Mouse (Mus musculus): ENCODE data around the gene 6430628N08Rik. TPM values are rescaled to one million over a fixed set of nuclear protein-coding genes. Genes with fewer than 3 reads are reported as not detected.

Gene 6430628N08Rik
- polyA plus RNA-seq, 1 experiment from 2014 or later, result 0.23 TPM

GRCm38 (mm10) chr4:115911586-115911985, 21.1 kb downstream of the 6430628N08Rik start:
- peaks cover 14% of the 10 kb centered on the region for H3K27me3 ChIP-seq

DNA sequence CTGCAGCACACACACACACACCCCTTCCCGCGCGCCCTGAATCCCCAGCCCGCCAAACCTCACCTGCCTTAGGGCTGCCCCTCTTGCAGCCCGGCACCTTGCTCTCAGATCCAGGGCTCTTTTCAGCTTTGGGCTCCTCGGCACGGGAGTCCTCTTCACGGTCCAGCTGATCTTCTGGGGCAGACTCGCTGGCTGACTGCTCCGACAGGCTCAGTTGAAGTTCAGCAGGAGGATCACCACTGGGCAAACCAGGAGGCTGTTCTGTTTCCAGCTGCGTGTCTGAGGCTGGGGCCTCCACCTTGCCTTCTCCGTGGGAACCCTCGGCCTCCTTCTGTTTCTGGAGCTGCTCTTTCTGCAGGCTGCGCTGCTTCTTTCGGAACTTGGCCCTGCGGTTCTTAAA, 29.4 kb downstream of the 6430628N08Rik start:
- no peak overlapping the region for H3K9ac ChIP-seq
- peaks cover 11% of the 10 kb centered on the region for H3K27me3 ChIP-seq
- WGBS, result 82% methylated on average over 16 of the region's 16 CpGs
- no peaks in the 10 kb centered on the region for H3K9me3 ChIP-seq (replicated peaks)
- no peak overlapping the region for H3K4me2 ChIP-seq (replicated peaks)
- no peaks in the 10 kb centered on the region for H3K36me3 ChIP-seq
- H3K4me3 ChIP-seq (replicated peaks), result no peak overlapping the region
- no peaks in the 10 kb centered on the region for H3K4me1 ChIP-seq
- no peak for ATAC-seq (ENCODE audit: insufficient number of reproducible peaks, low FRiP score, low TSS enrichment, low read depth)
- H3K27ac ChIP-seq (replicated peaks), result no peak overlapping the region

More at GRCm38 (mm10) chr4:115911586-115911985, 21.1 kb downstream of the 6430628N08Rik start:
- H3K9ac ChIP-seq, result no peak overlapping the region
- ATAC-seq (ENCODE audit: insufficient number of reproducible peaks, low FRiP score, low TSS enrichment, low read depth), result peak; percentile 36; the same call in 1 of the 2 replicates
- H3K4me2 ChIP-seq (replicated peaks), result no peak overlapping the region
- 0 out of 2 replicates have a peak, but pooled peaks cover 5% of the 10 kb centered on the region for H3K4me1 ChIP-seq
- H3K9me3 ChIP-seq (replicated peaks), result no peaks in the 10 kb centered on the region
- 13% methylated on average over 4 of the region's 4 CpGs for WGBS
- H3K36me3 ChIP-seq, result no peaks in the 10 kb centered on the region
- H3K4me3 ChIP-seq (replicated peaks), result no peak overlapping the region
- H3K27ac ChIP-seq (replicated peaks), result no peak overlapping the region

DNA sequence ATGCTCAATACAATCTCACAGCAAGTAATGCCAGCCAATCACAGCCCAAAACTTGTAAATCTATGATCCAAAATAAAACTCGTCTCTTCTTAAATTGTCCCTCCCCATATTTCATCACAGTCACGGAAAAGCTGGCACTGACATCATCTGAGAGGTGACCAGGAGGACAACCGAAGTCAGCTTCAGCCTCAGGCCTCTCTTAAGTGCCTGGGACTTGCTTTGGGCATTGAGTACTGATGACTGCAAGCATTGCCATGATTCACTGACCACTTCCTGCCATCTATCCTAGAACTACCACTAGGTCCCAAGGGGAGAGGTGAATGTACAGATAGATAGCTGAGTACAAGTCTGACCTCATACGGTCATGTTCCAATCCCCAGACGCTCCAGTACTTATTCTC, 32.2 kb downstream of the 6430628N08Rik start:
- H3K4me3 ChIP-seq (replicated peaks), result no peak overlapping the region
- peaks cover 10% of the 10 kb centered on the region for H3K27me3 ChIP-seq
- no peak overlapping the region for H3K27ac ChIP-seq (replicated peaks)
- H3K4me1 ChIP-seq, result no peaks in the 10 kb centered on the region
- H3K9me3 ChIP-seq (replicated peaks), result no peaks in the 10 kb centered on the region
- no peak overlapping the region for H3K4me2 ChIP-seq (replicated peaks)
- no peaks in the 10 kb centered on the region for H3K36me3 ChIP-seq
- no peak overlapping the region for H3K9ac ChIP-seq
- no peak for ATAC-seq (ENCODE audit: insufficient number of reproducible peaks, low FRiP score, low TSS enrichment, low read depth)
- 85% methylated on average over 5 of the region's 5 CpGs for WGBS

GRCm38 (mm10) chr4:115923262-115923880, 32.9 kb downstream of the 6430628N08Rik start:
- WGBS, result 73% methylated on average over 16 of the region's 16 CpGs
- H3K27me3 ChIP-seq, result peaks cover 9% of the 10 kb centered on the region

GRCm38 (mm10) chr4:115927637-115928036, 37.2 kb downstream of the 6430628N08Rik start:
- no peaks in the 10 kb centered on the region for H3K9me3 ChIP-seq (replicated peaks)
- no peaks in the 10 kb centered on the region for H3K4me1 ChIP-seq
- H3K4me2 ChIP-seq (replicated peaks), result no peak overlapping the region
- no peaks in the 10 kb centered on the region for H3K36me3 ChIP-seq
- no peak overlapping the region for H3K9ac ChIP-seq
- no peak for ATAC-seq (ENCODE audit: insufficient number of reproducible peaks, low FRiP score, low TSS enrichment, low read depth)
- no peak overlapping the region for H3K27ac ChIP-seq (replicated peaks)
- 47% methylated on average over 7 of the region's 7 CpGs for WGBS
- no peak overlapping the region for H3K4me3 ChIP-seq (replicated peaks)
- H3K27me3 ChIP-seq, result peaks cover 40% of the 10 kb centered on the region

More at GRCm38 (mm10) chr4:115923262-115923880, 32.9 kb downstream of the 6430628N08Rik start:
- no peak for ATAC-seq (ENCODE audit: insufficient number of reproducible peaks, low FRiP score, low TSS enrichment, low read depth)
- H3K27ac ChIP-seq (replicated peaks), result no peak overlapping the region
- no peak overlapping the region for H3K4me3 ChIP-seq (replicated peaks)
- no peaks in the 10 kb centered on the region for H3K36me3 ChIP-seq
- no peak overlapping the region for H3K4me2 ChIP-seq (replicated peaks)
- H3K9ac ChIP-seq, result no peak overlapping the region
- H3K4me1 ChIP-seq, result no peaks in the 10 kb centered on the region
- no peaks in the 10 kb centered on the region for H3K9me3 ChIP-seq (replicated peaks)

- Histone ChIP-seq H3K36me3 (no peaks in the 10 kb centered on the region), H3K27ac (replicated peaks) (no peak overlapping the region), H3K27me3 (peaks cover 75% of the 10 kb centered on the region), H3K9ac (no peak overlapping the region), H3K9me3 (replicated peaks) (no peaks in the 10 kb centered on the region), H3K4me2 (replicated peaks) (no peak overlapping the region), H3K4me3 (replicated peaks) (no peak overlapping the region), H3K4me1 (peaks cover 9% of the 10 kb centered on the region)
- no peak for ATAC-seq (ENCODE audit: insufficient number of reproducible peaks, low FRiP score, low TSS enrichment, low read depth)
- WGBS, result 63% methylated on average over 13 of the region's 13 CpGs
Observed at GRCm38 (mm10) chr4:115931556-115932088, 41.2 kb downstream of the 6430628N08Rik start.

DNA sequence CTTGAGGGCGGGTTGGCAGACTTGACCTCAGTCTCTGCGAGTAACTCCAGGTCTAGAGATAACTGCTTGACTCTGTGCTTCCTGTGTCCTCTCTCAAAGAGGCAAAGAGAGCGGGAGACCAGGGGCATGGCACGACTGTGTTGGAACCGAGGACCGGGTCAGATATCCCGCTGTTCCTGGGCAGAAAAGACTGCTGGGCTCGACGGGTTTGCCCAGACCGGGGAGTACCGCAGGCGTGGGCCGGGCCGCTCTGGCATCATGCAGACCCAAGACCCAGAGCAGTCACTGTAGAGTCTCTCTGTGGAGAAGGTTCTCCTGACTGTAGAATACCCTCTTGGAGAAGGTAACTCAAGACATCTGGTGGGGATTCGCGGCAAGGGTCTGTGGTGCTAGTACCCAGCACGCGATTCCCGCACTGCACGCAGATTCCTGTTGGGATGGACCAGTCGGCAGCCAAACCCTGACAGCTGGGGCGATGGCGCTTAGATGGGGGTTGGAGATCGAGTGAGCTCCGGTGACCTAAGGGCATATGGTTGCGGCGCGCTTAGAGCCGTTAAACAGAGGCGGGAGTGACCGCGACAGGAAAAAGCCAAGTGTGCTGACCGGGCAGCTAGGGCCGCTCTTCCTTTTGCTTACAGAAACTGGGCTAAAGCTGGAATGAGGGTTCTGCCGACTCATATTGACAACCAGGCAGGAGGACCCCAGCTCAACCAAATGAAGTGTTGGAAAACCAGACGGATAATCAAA, 45.5 kb downstream of the 6430628N08Rik start:
- Histone ChIP-seq H3K9me3 (replicated peaks) (no peaks in the 10 kb centered on the region), H3K4me2 (replicated peaks) (peak overlapping the region; percentile 31), H3K4me1 (peaks cover 31% of the 10 kb centered on the region), H3K4me3 (replicated peaks) (peak overlapping the region; percentile 15; the same call in 1 of the 2 replicates), H3K27ac (replicated peaks) (no peak overlapping the region), H3K27me3 (peaks cover 96% of the 10 kb centered on the region), H3K9ac (no peak overlapping the region), H3K36me3 (no peaks in the 10 kb centered on the region)
- WGBS, result 5% methylated on average over 36 of the region's 36 CpGs
- no peak for ATAC-seq (ENCODE audit: insufficient number of reproducible peaks, low FRiP score, low TSS enrichment, low read depth)

DNA sequence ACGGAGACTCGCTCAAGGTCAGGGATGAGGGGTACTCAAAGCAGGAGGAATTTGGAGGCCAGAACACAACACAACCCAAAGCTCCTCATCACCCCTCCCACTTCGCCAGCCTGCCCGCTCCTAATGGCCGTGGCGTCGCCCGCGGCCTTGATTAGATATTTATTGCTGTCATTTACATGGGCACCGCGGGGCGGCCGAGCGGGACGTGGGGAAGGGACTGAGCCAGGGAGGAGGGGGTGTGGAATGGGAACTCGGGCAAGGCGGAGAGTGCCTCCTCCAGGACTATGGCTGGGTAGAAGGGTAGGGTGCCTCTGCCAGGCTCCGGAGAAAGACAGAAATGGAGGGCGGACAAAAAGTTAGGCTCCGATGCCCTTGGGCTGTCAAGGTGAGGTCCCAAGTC, 46.2 kb downstream of the 6430628N08Rik start:
- peak overlapping the region; percentile 31 for H3K4me2 ChIP-seq (replicated peaks)
- 6% methylated on average over 20 of the region's 20 CpGs for WGBS
- H3K36me3 ChIP-seq, result no peaks in the 10 kb centered on the region
- H3K9ac ChIP-seq, result no peak overlapping the region
- peaks cover 31% of the 10 kb centered on the region for H3K4me1 ChIP-seq
- no peaks in the 10 kb centered on the region for H3K9me3 ChIP-seq (replicated peaks)
- no peak overlapping the region for H3K27ac ChIP-seq (replicated peaks)
- H3K4me3 ChIP-seq (replicated peaks), result peak overlapping the region; percentile 15; the same call in 1 of the 2 replicates
- ATAC-seq (ENCODE audit: insufficient number of reproducible peaks, low FRiP score, low TSS enrichment, low read depth), result no peak
- H3K27me3 ChIP-seq, result peaks cover 96% of the 10 kb centered on the region

- Histone ChIP-seq H3K36me3 (no peaks in the 10 kb centered on the region), H3K4me1 (peaks cover 31% of the 10 kb centered on the region), H3K27ac (replicated peaks) (no peak overlapping the region), H3K4me3 (replicated peaks) (peak overlapping the region; percentile 41), H3K9ac (no peak overlapping the region), H3K4me2 (replicated peaks) (peak overlapping the region; percentile 31), H3K27me3 (peaks cover 96% of the 10 kb centered on the region), H3K9me3 (replicated peaks) (no peaks in the 10 kb centered on the region)
- WGBS, result 14% methylated on average over 19 of the region's 19 CpGs
- no peak for ATAC-seq (ENCODE audit: insufficient number of reproducible peaks, low FRiP score, low TSS enrichment, low read depth)
Observed at GRCm38 (mm10) chr4:115937061-115937976, 46.9 kb downstream of the 6430628N08Rik start.

- Histone ChIP-seq H3K36me3 (no peaks in the 10 kb centered on the region), H3K9ac (no peak overlapping the region), H3K27me3 (peaks cover 96% of the 10 kb centered on the region), H3K4me3 (replicated peaks) (peak overlapping the region; percentile 41), H3K4me2 (replicated peaks) (peak overlapping the region; percentile 71), H3K27ac (replicated peaks) (peak overlapping the region; percentile 68), H3K4me1 (peaks cover 31% of the 10 kb centered on the region), H3K9me3 (replicated peaks) (no peaks in the 10 kb centered on the region)
- ATAC-seq (ENCODE audit: insufficient number of reproducible peaks, low FRiP score, low TSS enrichment, low read depth), result no peak
- 2% methylated on average over 37 of the region's 37 CpGs for WGBS
Observed at GRCm38 (mm10) chr4:115938276-115939160, 48.1 kb downstream of the 6430628N08Rik start.

Measured in embryonic facial prominence, embryonic 15.5 days (tissue).